ENCODE assay signal across 15 mouse cellular contexts in genomic region chr13:39363637-39364036, GRCm38 (mm10).
DNase-seq lines count a peak whose midpoint lies in the region; ATAC-seq and TF ChIP-seq lines count a peak whose summit lies in the region.
"Had no signal": no experiment of that assay in that cellular context is flagged by ENCODE, and none has a peak within 500 bp of the region (broad histone marks: within the 10 kb centered on the region; RNA-seq: fewer than 3 reads in every experiment).

No protein-coding gene starts in this region.

- no peaks in the 10 kb centered on the region for H3K36me3 ChIP-seq in hindbrain, postnatal 0 days (ENCODE audit: insufficient read depth, low read length)
- H3K36me3 ChIP-seq in hindbrain, embryonic 13.5 days, result no peaks in the 10 kb centered on the region
- H3K36me3 ChIP-seq in lung, embryonic 14.5 days (ENCODE audit: insufficient read depth), result no peaks in the 10 kb centered on the region
- H3K36me3 ChIP-seq in ES-E14 (ENCODE audit: control insufficient read depth, insufficient read depth, low read length, poor library complexity, severe bottlenecking), result no peaks in the 10 kb centered on the region
- no peaks in the 10 kb centered on the region for H3K36me3 ChIP-seq in heart, embryonic 11.5 days (ENCODE audit: control insufficient read depth, insufficient read depth, low read length)
- no peaks in the 10 kb centered on the region for H3K36me3 ChIP-seq in hindbrain, embryonic 10.5 days
- H3K36me3 ChIP-seq: heart, embryonic 15.5 days; hindbrain, embryonic 15.5 days; midbrain, embryonic 12.5 days had no signal

- peak; percentile 54 for TF ChIP-seq CTCF in hindbrain, postnatal 0 days (IDR thresholded peaks at IDR 0.05; ENCODE audit: low read depth)
- TF ChIP-seq CTCF in lung, embryonic 14.5 days (IDR thresholded peaks at IDR 0.05; ENCODE audit: low read depth), result 0 out of 2 replicates have a peak, but pooled peaks have one; percentile 37

- no peak overlapping the region for H3K27ac ChIP-seq in hindbrain, postnatal 0 days
- no peak overlapping the region for H3K27ac ChIP-seq in hindbrain, embryonic 13.5 days
- H3K27ac ChIP-seq in lung, embryonic 14.5 days (ENCODE audit: low read depth), result no peak overlapping the region
- no peak overlapping the region for H3K27ac ChIP-seq in ES-E14 (ENCODE audit: insufficient read depth, low read depth, low read length, poor library complexity, severe bottlenecking)
- no peak overlapping the region for H3K27ac ChIP-seq in heart, embryonic 11.5 days (ENCODE audit: low read depth, low read length)
- no peak overlapping the region for H3K27ac ChIP-seq in hindbrain, embryonic 10.5 days
- H3K27ac ChIP-seq: heart, embryonic 15.5 days; hindbrain, embryonic 15.5 days; midbrain, embryonic 12.5 days had no signal

- H3K9me3 ChIP-seq in hindbrain, postnatal 0 days (ENCODE audit: low read length), result no peaks in the 10 kb centered on the region
- H3K9me3 ChIP-seq in hindbrain, embryonic 13.5 days, result no peaks in the 10 kb centered on the region
- H3K9me3 ChIP-seq in lung, embryonic 14.5 days (ENCODE audit: low read depth, low read length), result no peaks in the 10 kb centered on the region
- H3K9me3 ChIP-seq in ES-E14 (ENCODE audit: control insufficient read depth, insufficient read depth, low read depth, low read length), result no peaks in the 10 kb centered on the region
- no peaks in the 10 kb centered on the region for H3K9me3 ChIP-seq in heart, embryonic 11.5 days (replicated peaks; ENCODE audit: control insufficient read depth, low read length)
- H3K9me3 ChIP-seq in hindbrain, embryonic 10.5 days, result no peaks in the 10 kb centered on the region
- H3K9me3 ChIP-seq: heart, embryonic 15.5 days; hindbrain, embryonic 15.5 days; midbrain, embryonic 12.5 days had no signal

- WGBS in hindbrain, postnatal 0 days, result 64% methylated on average over 4 of the region's 4 CpGs
- 70% methylated on average over 4 of the region's 4 CpGs for WGBS in hindbrain, embryonic 13.5 days
- 46% methylated on average over 4 of the region's 4 CpGs for WGBS in lung, embryonic 14.5 days
- 65% methylated on average over 4 of the region's 4 CpGs for WGBS in heart, embryonic 11.5 days (ENCODE audit: insufficient replicate concordance)
- WGBS in hindbrain, embryonic 10.5 days, result 59% methylated on average over 4 of the region's 4 CpGs

- no peaks in the 10 kb centered on the region for H3K4me1 ChIP-seq in hindbrain, postnatal 0 days (ENCODE audit: insufficient read depth, low read length)
- no peaks in the 10 kb centered on the region for H3K4me1 ChIP-seq in hindbrain, embryonic 13.5 days (replicated peaks)
- no peaks in the 10 kb centered on the region for H3K4me1 ChIP-seq in lung, embryonic 14.5 days (ENCODE audit: insufficient read depth)
- no peaks in the 10 kb centered on the region for H3K4me1 ChIP-seq in ES-E14 (ENCODE audit: control insufficient read depth in 2 of 2, insufficient read depth in 2 of 2, low read length in 2 of 2, poor library complexity in 1 of 2)
- no peaks in the 10 kb centered on the region for H3K4me1 ChIP-seq in heart, embryonic 11.5 days (ENCODE audit: control insufficient read depth, insufficient read depth, low read length)
- H3K4me1 ChIP-seq in hindbrain, embryonic 10.5 days (replicated peaks), result no peaks in the 10 kb centered on the region
- H3K4me1 ChIP-seq: heart, embryonic 15.5 days; midbrain, embryonic 12.5 days had no signal

- H3K4me2 ChIP-seq in hindbrain, postnatal 0 days (ENCODE audit: low read depth, low read length), result no peak overlapping the region
- H3K4me2 ChIP-seq in hindbrain, embryonic 13.5 days, result no peak overlapping the region
- no peak overlapping the region for H3K4me2 ChIP-seq in lung, embryonic 14.5 days
- no peak overlapping the region for H3K4me2 ChIP-seq in heart, embryonic 11.5 days
- H3K4me2 ChIP-seq: heart, embryonic 15.5 days; hindbrain, embryonic 15.5 days; midbrain, embryonic 12.5 days had no signal

- ATAC-seq in hindbrain, postnatal 0 days, result no peak
- ATAC-seq in hindbrain, embryonic 13.5 days (ENCODE audit: low FRiP score), result no peak
- no peak for ATAC-seq in lung, embryonic 14.5 days (ENCODE audit: insufficient read depth)
- no peak for ATAC-seq in heart, embryonic 11.5 days (replicated peaks; ENCODE audit: insufficient number of reproducible peaks, low FRiP score, low TSS enrichment)
- ATAC-seq: forebrain, embryonic 14.5 days had no signal

- no peak overlapping the region for H3K4me3 ChIP-seq in hindbrain, postnatal 0 days (ENCODE audit: low read length)
- H3K4me3 ChIP-seq in hindbrain, embryonic 13.5 days, result no peak overlapping the region
- no peak overlapping the region for H3K4me3 ChIP-seq in lung, embryonic 14.5 days (ENCODE audit: low read depth, low read length)
- H3K4me3 ChIP-seq in ES-E14 (ENCODE audit: insufficient read depth in 1 of 2, low read depth in 1 of 2, low read length in 2 of 2, poor library complexity in 1 of 2, severe bottlenecking in 1 of 2), result no peak overlapping the region
- no peak overlapping the region for H3K4me3 ChIP-seq in heart, embryonic 11.5 days (ENCODE audit: low read depth, low read length)
- no peak overlapping the region for H3K4me3 ChIP-seq in hindbrain, embryonic 10.5 days
- H3K4me3 ChIP-seq: heart, embryonic 15.5 days; hindbrain, embryonic 15.5 days; midbrain, embryonic 12.5 days had no signal

- peak; percentile 35 for DNase-seq in hindbrain, postnatal 0 days (ENCODE audit: low spot score)
- peak; percentile 39 for DNase-seq in lung, embryonic 14.5 days
- DNase-seq in lung, postnatal 4 days, result no peak
- DNase-seq in ES-E14 (ENCODE audit: low read depth, low spot score), result peak; percentile 12
- DNase-seq in embryo, embryonic 10.5 days (ENCODE audit: low spot score), result peak; percentile 34
- no peak for DNase-seq in hindbrain, embryonic 10.5 days (ENCODE audit: low spot score)
- DNase-seq: cerebellum, adult 9-11 months; gastrocnemius, postnatal 10 days; spleen, adult 18-20 months had no signal

- H3K27me3 ChIP-seq in hindbrain, postnatal 0 days (ENCODE audit: insufficient read depth, low read length), result no peaks in the 10 kb centered on the region
- H3K27me3 ChIP-seq in hindbrain, embryonic 13.5 days, result no peaks in the 10 kb centered on the region
- H3K27me3 ChIP-seq in lung, embryonic 14.5 days (ENCODE audit: insufficient read depth, low read length), result no peaks in the 10 kb centered on the region
- no peaks in the 10 kb centered on the region for H3K27me3 ChIP-seq in heart, embryonic 11.5 days (ENCODE audit: control insufficient read depth, insufficient read depth, low read length)
- H3K27me3 ChIP-seq in hindbrain, embryonic 10.5 days (ENCODE audit: insufficient read depth, poor library complexity, severe bottlenecking), result no peaks in the 10 kb centered on the region
- H3K27me3 ChIP-seq: heart, embryonic 15.5 days; hindbrain, embryonic 15.5 days; midbrain, embryonic 12.5 days had no signal

- H3K9ac ChIP-seq in hindbrain, postnatal 0 days (replicated peaks; ENCODE audit: low read length), result no peak overlapping the region
- no peak overlapping the region for H3K9ac ChIP-seq in hindbrain, embryonic 13.5 days
- no peak overlapping the region for H3K9ac ChIP-seq in lung, embryonic 14.5 days
- H3K9ac ChIP-seq in ES-E14 (ENCODE audit: insufficient read depth, low read depth, low read length, poor library complexity, severe bottlenecking), result no peak overlapping the region
- no peak overlapping the region for H3K9ac ChIP-seq in heart, embryonic 11.5 days (ENCODE audit: low read depth, low read length)
- H3K9ac ChIP-seq: heart, embryonic 15.5 days; hindbrain, embryonic 15.5 days; midbrain, embryonic 12.5 days had no signal

- in situ Hi-C loops in ES-E14 (cut with MboI; ENCODE audit: low sequenced_read_pairs in 2 of 2, unreplicated experiment in 2 of 2), result no loop called here

TF ChIP-seq in ES-E14, 5 proteins besides CTCF, POLR2A, EP300 and RAD21:
- TF ChIP-seq CHD2 (IDR thresholded peaks at IDR 0.05; ENCODE audit: low read depth, low read length), result no peak
- TF ChIP-seq HCFC1 (IDR thresholded peaks at IDR 0.05; ENCODE audit: borderline replicate concordance, insufficient read depth, low read length), result no peak
- TF ChIP-seq MAFK (IDR thresholded peaks at IDR 0.05; ENCODE audit: insufficient read depth, low read depth, low read length), result no peak
- no peak for TF ChIP-seq ZNF384 (IDR thresholded peaks at IDR 0.05; ENCODE audit: low read depth, low read length)
- TF ChIP-seq ZC3H11A (IDR thresholded peaks at IDR 0.05; ENCODE audit: borderline replicate concordance, low read depth, low read length), result no peak
TF ChIP-seq in ES-E14: peak in this region for 0.

Comparison
In these comparisons a context has a peak if more than half of its experiments do, and no peak if none do; other contexts are left out.
1. DNase-seq: peak in hindbrain, postnatal 0 days (single experiment), lung, embryonic 14.5 days (single experiment), ES-E14 (single experiment) and embryo, embryonic 10.5 days (single experiment); none in lung, postnatal 4 days (0 of 2) and hindbrain, embryonic 10.5 days (single experiment).